Mouse (Mus musculus): Measurements from ENCODE around the gene Atp5mpl.

Atp5mpl gene

GRCm38 (mm10) chr12:111912802-111913201 lies 54.0 kb downstream of the Atp5mpl start:
- no peak for DNase-seq (ENCODE audit: low spot score)

GRCm38 (mm10) chr12:111911796-111912195 lies 55.0 kb downstream of the Atp5mpl start:
- no peak for DNase-seq (ENCODE audit: low spot score)
